Mouse (Mus musculus) stomach, postnatal 0 days (tissue): ENCODE measurements around the gene Ldlr. TPM values are rescaled to one million over a fixed set of nuclear protein-coding genes. Genes with fewer than 3 reads are reported as not detected.
A peak's percentile ranks its signal among the peaks of the same experiment; 100 is the strongest.
"Not testable (repeated sequence)": the region's sequence is repeated elsewhere in the genome, so short reads cannot be mapped to it uniquely, and the experiment has no call there.

ENCODE experiments used
- ATAC-seq: fragments of 200-750 bp; cut with Nextera tagmentation; 2 replicates; pipeline ENCODE4 v1.8.0; 2017; ENCODE audit not compliant: low FRiP score, low TSS enrichment
- DNase-seq: peaks from one replicate; pipeline ENCODE4 v3.0.0-alpha.2; 2016; ENCODE audit warnings: low spot score
- H3K27ac ChIP-seq: fragments of 300-500 bp; sonication (generic); replicated peaks from 2 replicates; pipeline ENCODE4 v1.5.1; 2014; ENCODE audit warnings: mild to moderate bottlenecking, control low read depth
- H3K27me3 ChIP-seq: fragments of 300-500 bp; sonication (generic); 2 replicates; pipeline ENCODE4 v1.6.1; 2014; ENCODE audit warnings: low read length; ENCODE audit not compliant: control insufficient read depth, insufficient read depth
- H3K36me3 ChIP-seq: fragments of 300-500 bp; sonication (generic); 2 replicates; pipeline ENCODE4 v1.6.1; 2014; ENCODE audit warnings: low read length, mixed read lengths; ENCODE audit not compliant: control insufficient read depth, insufficient read depth
- H3K4me1 ChIP-seq: fragments of 300-500 bp; sonication (generic); replicated peaks from 2 replicates; pipeline ENCODE4 v1.6.1; 2014; ENCODE audit warnings: antibody characterized with exemption; ENCODE audit not compliant: control insufficient read depth, insufficient read depth
- H3K4me2 ChIP-seq: fragments of 300-500 bp; sonication (generic); replicated peaks from 2 replicates; pipeline ENCODE4 v1.6.1; 2014; ENCODE audit warnings: low read depth, mild to moderate bottlenecking, control low read depth, moderate library complexity
- H3K4me3 ChIP-seq: fragments of 300-500 bp; sonication (generic); 2 replicates; pipeline ENCODE4 v1.5.1; 2014; ENCODE audit warnings: low read depth, low read length, control low read depth
- H3K9ac ChIP-seq: fragments of 300-500 bp; sonication (generic); 2 replicates; pipeline ENCODE4 v1.6.1; 2014; ENCODE audit warnings: mild to moderate bottlenecking, low read length, control low read depth, mixed read lengths
- H3K9me3 ChIP-seq: fragments of 300-500 bp; sonication (generic); 2 replicates; pipeline ENCODE4 v1.6.1; 2016; ENCODE audit warnings: low read length; ENCODE audit not compliant: control insufficient read depth
- CTCF ChIP-seq: IDR thresholded peaks from 2 replicates; pipeline ENCODE4 v1.5.1; 2016; ENCODE audit warnings: antibody characterized with exemption, low read depth, mild to moderate bottlenecking, moderate library complexity
- EP300 ChIP-seq: optimal IDR thresholded peaks from 2 replicates; pipeline ENCODE3; 2016; ENCODE audit warnings: antibody characterized with exemption
- WGBS: fragments of 180-500 bp; shearing (Covaris S2); extraction: QIAGEN DNeasy Blood & Tissue Kit; methylation state at CpG from one replicate; pipeline ENCODE4 v1.1.7; 2014; 5-methylcytosine and 5-hydroxymethylcytosine counted together
- polyA plus RNA-seq: library from polyadenylated mRNA; unstranded; fragments of >200 nt; fragmentation: Nextera tagmentation; extraction: Ambion mirVana; gene quantifications from 2 replicates; pipeline ENCODE4 v1.2.1, GENCODE M21; 2015

Gene Ldlr
- polyA plus RNA-seq, 1 experiment from 2014 or later = 30.4 TPM

- H3K9ac ChIP-seq = peak overlapping the region; percentile 18; the same call in 1 of the 2 replicates
- no peaks in the 10 kb centered on the region for H3K27me3 ChIP-seq
- no peak overlapping the region for H3K4me3 ChIP-seq
- H3K4me2 ChIP-seq = no peak overlapping the region
- no peaks in the 10 kb centered on the region for H3K9me3 ChIP-seq
- no peaks in the 10 kb centered on the region for H3K4me1 ChIP-seq
- DNase-seq (no peak), ATAC-seq (peak; percentile 39; the same call in 1 of the 2 replicates)
- H3K27ac ChIP-seq = no peak overlapping the region
- H3K36me3 ChIP-seq = peaks cover 21% of the 10 kb centered on the region
- 61% methylated on average over 7 of the region's 7 CpGs for WGBS
- TF ChIP-seq EP300 = no peak
- TF ChIP-seq CTCF = no peak
Measured at GRCm38 (mm10) chr9:21784517-21785307, 61.4 kb downstream of the Ldlr start.

- 81% methylated on average over 1 of the region's 2 CpGs for WGBS
- peaks cover 13% of the 10 kb centered on the region; the same call in 1 of the 2 replicates for H3K36me3 ChIP-seq
- ATAC-seq = not testable (repeated sequence)
Measured at GRCm38 (mm10) chr9:21786309-21786708, 63.0 kb downstream of the Ldlr start.

DNA sequence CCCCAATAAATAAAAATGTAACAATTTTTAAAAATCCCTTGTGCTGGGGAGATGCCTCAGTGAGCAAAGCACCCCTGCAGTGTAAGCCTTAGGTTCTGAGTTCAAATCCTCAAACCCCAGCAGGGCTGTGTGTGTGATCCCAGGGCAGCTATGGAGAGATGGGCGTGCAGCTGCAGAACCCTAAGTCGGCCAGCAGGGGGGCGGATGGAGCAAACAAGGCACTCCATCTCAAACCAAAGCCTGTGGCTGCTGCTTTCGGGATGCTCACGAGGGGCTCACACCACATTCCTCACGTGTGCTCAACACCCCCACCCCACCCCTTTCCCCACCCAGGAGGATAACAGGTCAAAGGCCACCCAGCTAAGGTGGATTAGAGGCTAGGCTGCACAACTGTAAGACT lies 63.6 kb downstream of the Ldlr start:
- DNase-seq (peak; percentile 78), ATAC-seq (peak; percentile 59; the same call in 1 of the 2 replicates)
- Histone ChIP-seq H3K36me3 (peaks cover 10% of the 10 kb centered on the region; the same call in 1 of the 2 replicates), H3K27ac (peak overlapping the region; percentile 69), H3K4me1 (no peaks in the 10 kb centered on the region), H3K4me2 (no peak overlapping the region), H3K9ac (no peak overlapping the region), H3K4me3 (no peak overlapping the region), H3K9me3 (no peaks in the 10 kb centered on the region), H3K27me3 (no peaks in the 10 kb centered on the region)
- TF ChIP-seq EP300 (no peak), CTCF (peak; percentile 82)
- 14% methylated on average over 6 of the region's 6 CpGs for WGBS

More at GRCm38 (mm10) chr9:21786309-21786708, 63.0 kb downstream of the Ldlr start:
- DNase-seq, H3K4me2 ChIP-seq, H3K27me3 ChIP-seq, H3K9me3 ChIP-seq, H3K9ac ChIP-seq, H3K4me3 ChIP-seq, H3K4me1 ChIP-seq, H3K27ac ChIP-seq: not testable (repeated sequence)

DNA sequence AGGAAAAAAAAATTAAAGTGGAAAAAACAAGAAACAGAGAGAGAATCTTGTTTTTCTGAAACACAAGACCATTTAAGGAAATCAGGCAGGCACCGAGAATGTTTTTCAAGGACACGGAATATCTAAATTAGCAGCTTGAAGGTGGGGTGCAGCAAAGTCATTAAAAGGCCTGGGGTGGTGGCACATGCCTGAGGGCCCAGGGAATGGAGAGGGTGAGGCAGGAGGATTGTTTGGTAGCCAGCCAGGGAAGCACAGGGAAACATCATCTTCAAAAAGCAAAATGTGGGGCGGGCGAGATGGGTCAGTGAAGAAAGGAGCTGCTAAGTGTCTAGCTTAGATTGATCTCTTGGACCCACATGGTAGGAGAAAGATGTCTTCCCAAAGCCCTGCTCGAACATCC lies 64.4 kb downstream of the Ldlr start:
- no peak overlapping the region for H3K4me2 ChIP-seq
- no peak overlapping the region for H3K9ac ChIP-seq
- no peak overlapping the region for H3K4me3 ChIP-seq
- DNase-seq (no peak), ATAC-seq (no peak)
- TF ChIP-seq EP300 = no peak
- no peak for TF ChIP-seq CTCF
- H3K27ac ChIP-seq = peak overlapping the region; percentile 69
- WGBS = 72% methylated on average over 5 of the region's 5 CpGs
- H3K4me1 ChIP-seq = 0 out of 2 replicates have a peak, but pooled peaks cover 2% of the 10 kb centered on the region
- H3K27me3 ChIP-seq = no peaks in the 10 kb centered on the region
- H3K9me3 ChIP-seq = no peaks in the 10 kb centered on the region
- H3K36me3 ChIP-seq = peaks cover 10% of the 10 kb centered on the region; the same call in 1 of the 2 replicates

- DNase-seq = no peak
- no peak overlapping the region for H3K4me2 ChIP-seq
- H3K36me3 ChIP-seq = peaks cover 10% of the 10 kb centered on the region; the same call in 1 of the 2 replicates
- H3K4me3 ChIP-seq = no peak overlapping the region
- ATAC-seq = no peak
- no peak for TF ChIP-seq EP300
- TF ChIP-seq CTCF = no peak
- no peaks in the 10 kb centered on the region for H3K27me3 ChIP-seq
- H3K27ac ChIP-seq = peak overlapping the region; percentile 69; the same call in 1 of the 2 replicates
- no peak overlapping the region for H3K9ac ChIP-seq
- WGBS = 64% methylated on average over 9 of the region's 9 CpGs
- H3K4me1 ChIP-seq = 0 out of 2 replicates have a peak, but pooled peaks cover 2% of the 10 kb centered on the region
- H3K9me3 ChIP-seq = no peaks in the 10 kb centered on the region
Measured at GRCm38 (mm10) chr9:21788234-21788633, 65.0 kb downstream of the Ldlr start.

DNA sequence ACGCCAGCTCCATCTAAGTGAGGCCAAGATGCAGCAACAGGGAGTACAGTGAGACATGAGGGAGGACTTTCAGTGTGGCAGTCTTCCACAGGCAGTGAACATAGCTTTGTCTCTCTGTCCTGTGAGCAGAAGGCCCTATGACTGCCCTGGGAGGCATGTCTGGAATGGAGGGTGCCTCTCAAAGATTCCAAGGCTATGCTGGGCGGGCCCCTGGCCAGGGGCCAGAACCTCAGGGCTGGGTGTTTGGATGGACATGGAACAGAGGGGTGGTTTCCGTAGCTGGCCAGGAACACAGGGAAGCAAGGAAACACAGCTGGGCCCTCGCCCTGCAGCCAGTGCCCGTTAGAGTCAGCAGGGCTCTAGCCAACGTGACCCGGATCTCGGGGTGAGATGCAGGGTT lies 68.6 kb downstream of the Ldlr start:
- peak overlapping the region; percentile 34 for H3K4me2 ChIP-seq
- peak overlapping the region; percentile 8; the same call in 1 of the 2 replicates for H3K9ac ChIP-seq
- no peak overlapping the region for H3K4me3 ChIP-seq

More for the DNA sequence above, 68.6 kb downstream of the Ldlr start:
- Histone ChIP-seq H3K9me3 (no peaks in the 10 kb centered on the region), H3K4me1 (0 out of 2 replicates have a peak, but pooled peaks cover 2% of the 10 kb centered on the region), H3K36me3 (peaks cover 19% of the 10 kb centered on the region), H3K27ac (0 out of 2 replicates have a peak overlapping the region, but pooled peaks have one; percentile 58), H3K27me3 (no peaks in the 10 kb centered on the region)
- TF ChIP-seq EP300 (no peak), CTCF (no peak)
- 44% methylated on average over 8 of the region's 8 CpGs for WGBS
- DNase-seq (peak; percentile 71), ATAC-seq (peak; percentile 72)
